Mouse (Mus musculus): ENCODE data around the gene Clcc1.

DNA sequence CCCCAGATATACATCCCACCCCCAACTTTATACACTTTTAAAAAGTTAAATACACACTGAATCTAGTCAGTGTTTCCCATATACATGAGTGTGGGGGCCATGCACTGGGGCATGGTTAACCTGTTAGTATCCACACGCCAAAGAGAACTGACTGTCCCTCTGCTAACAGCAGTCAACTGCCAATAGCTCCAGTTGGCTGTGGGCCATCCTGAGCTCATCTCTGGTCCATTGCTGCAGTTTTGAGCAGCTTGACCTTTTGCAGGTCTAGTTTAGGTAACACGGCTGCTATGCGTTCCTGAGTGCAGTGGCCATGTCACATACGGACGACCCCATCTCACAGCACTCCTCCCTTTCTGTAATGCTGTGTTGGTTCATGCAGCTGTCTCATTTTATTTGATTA, 19.0 kb upstream of the Clcc1 start:
- TF ChIP-seq CTCF (IDR thresholded peaks at IDR 0.05; ENCODE audit: low read depth, low read length) (no peak), POLR2A (IDR thresholded peaks at IDR 0.05; ENCODE audit: insufficient read depth, low read length) (no peak)
